Mouse (Mus musculus) right cerebral cortex, postnatal 36 days (tissue): ENCODE data around the gene Dolpp1.

Source experiments
- DNase-seq, 2 experiments: peaks; one replicate each; pipeline ENCODE4 v3.0.0; 2022; ENCODE audit warnings: low spot score in 2 of 2, mixed read lengths in 1 of 2

Gene Dolpp1

DNA sequence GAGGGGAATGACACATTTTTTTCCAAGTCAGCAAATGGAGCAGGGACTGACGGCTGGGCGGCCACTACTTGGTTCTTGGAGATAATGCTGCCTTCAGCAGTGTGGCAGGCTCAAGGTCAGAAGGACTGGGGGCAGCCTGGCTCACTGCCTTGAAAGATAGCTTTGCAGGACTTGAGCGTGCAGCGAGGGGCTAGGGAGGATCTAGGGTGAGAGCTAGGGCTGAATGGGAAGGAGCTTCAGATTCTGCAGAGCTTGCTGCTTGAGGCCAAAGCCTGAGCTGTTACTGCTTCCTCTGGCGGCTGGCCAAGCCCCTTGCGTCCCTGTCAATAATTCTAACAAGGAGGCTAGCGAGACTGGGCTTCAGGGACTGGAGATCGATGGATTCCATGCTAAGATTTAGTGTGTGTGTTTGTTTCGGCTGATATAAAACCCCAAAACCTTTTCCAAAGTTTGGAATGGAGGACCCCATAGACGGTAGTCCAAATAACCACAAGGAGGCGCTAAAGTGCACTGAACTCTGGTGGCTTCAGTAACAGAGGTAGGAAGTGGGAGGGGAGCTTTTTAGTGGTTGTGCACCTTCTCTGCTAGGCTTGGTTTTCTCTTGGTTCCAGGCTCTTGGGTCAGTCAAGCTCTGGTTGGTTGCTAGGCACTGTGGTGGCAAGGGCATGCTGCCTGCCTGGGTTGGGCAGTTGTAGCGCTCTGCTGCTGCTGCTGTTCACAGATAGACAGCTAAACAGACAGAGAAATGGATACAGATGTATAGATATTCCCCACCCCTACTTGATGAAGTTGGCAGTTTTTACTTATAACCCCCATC is 48.9 kb downstream of the Dolpp1 start:
- peak; percentile 33 to 51 for DNase-seq

DNA sequence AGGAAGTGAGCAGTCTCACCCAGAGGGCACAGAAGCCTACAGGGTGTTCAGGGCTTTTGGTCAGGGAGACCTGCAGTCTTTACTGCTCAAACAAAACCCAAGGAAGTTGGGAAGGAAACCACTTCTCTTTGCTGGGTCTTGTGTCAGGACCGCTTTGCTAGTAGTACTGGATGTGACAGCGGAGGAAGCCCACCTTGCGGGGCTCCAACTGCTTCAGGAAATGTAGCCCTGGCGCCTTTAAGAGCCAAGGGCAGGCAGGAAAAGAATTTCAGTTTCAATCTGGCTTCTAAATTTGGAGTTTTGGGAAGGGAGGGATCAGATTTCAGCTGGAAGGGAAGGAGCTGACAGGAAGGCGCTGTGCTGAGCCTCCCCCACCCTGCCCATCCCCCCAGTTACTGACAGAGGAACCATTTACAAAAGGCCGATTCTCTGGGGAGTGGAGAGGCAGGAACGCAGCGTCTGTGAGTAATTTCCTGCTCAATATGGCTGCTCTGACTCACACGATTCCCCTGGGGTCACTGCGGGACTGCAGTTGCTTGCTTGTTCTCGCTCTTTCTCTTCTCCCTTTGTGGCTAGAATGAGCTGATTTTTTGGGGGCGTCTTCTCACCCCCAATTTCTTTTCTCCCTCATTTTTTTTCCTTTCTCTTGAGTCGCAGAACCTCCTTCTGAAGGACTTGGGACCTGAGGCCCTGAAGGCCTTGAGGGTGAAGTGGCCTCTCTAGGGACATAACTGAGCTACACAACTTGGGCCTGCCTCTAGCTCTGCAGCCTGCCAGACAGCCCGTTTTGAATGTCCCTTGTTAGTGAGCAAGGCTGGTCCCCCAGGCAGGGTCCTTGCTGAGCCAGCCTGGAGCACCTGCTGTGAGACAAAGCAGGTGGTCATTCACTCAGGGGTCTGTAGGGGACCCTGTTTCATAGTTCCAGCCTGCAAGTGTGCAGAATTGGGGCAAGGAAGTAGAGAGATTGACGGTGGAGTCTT is 49.8 kb downstream of the Dolpp1 start:
- DNase-seq, result peak; percentile 66 to 78

GRCm38 (mm10) chr2:30442498-30442890 is 50.4 kb downstream of the Dolpp1 start:
- DNase-seq, result no peak

DNA sequence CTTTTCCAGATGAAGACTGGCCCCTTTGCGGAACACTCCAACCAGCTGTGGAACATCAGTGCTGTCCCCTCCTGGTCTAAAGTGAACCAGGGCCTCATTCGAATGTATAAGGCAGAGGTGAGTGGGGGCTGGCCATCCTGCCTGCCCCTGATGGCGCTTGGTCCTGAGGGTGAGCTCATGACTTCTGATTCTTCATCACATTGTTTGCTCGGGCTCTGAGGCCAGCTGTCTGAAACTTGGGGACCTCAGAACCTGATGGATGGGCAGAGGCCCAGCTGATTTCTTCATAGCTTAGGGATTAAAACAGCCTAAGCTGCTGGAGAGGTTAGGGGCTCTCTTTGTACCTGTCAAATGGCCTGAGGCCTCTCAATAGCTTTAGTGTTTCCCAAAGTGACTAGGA is 51.2 kb downstream of the Dolpp1 start:
- DNase-seq, result no peak

- DNase-seq, result no peak
Observed at GRCm38 (mm10) chr2:30444006-30444405, 52.0 kb downstream of the Dolpp1 start.

- no peak for DNase-seq
Observed at GRCm38 (mm10) chr2:30444450-30444849, 52.4 kb downstream of the Dolpp1 start.

GRCm38 (mm10) chr2:30445312-30445711 is 53.3 kb downstream of the Dolpp1 start:
- no peak for DNase-seq

DNA sequence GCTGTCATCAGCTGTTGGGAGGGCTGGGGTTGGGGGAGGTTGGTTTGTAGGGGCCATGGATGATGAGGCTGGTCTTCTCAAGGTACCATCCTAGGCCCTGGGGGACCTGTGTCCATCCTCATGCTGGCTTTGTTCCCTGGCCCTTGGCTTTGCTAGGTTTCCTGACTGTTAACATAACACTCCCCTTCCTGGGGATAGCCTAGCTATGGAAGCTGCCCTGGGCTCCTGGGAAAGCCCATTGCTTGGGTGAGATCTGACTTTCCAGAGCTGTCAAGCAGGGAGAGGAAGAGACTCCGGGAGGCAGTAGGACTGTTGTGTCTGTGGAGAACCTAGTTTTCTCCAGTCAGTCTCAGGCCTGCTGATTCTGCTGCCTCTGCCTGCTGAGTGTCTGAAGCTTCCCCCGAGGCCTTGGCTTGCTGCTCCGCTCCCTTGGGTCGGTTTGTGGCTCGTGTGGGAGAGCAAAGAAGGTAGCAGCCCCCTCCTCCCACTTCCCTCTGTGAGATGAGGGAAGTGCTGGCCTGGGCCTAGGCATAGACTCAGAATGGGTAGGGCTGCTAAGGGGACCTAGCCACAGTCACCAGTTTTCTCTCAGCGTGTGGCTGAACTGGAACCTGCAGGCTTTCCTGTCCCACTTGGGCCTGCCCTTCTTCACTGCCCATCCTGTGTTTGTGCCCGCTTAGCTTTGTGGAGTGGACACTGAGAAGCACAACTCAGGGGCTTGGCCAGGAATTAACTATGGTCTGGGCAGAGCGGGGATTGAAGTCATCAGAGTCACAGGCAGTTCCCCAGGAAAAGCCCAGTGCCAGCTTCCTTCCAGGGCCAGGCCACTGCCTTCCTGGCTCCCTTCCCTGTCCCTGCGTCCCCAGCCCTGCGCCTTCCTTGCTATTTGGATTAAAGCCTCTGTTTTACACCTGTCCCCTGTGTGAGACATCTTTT is 55.1 kb downstream of the Dolpp1 start:
- DNase-seq, result no peak

GRCm38 (mm10) chr2:30448371-30448770 is 56.3 kb downstream of the Dolpp1 start:
- no peak for DNase-seq
